Mouse (Mus musculus) c-Kit-positive CD71-positive TER-119-positive erythroid progenitor cells, embryonic 14.5 days (primary cell): ENCODE measurements at regions not wholly inside any gene's neighbourhood (a gene's known extent, or its start where the extent isn't known, plus 50 kb on each side); places are given as distances from the start of the nearest gene placed in this dataset.

Experiments
- DNase-seq: peaks from one replicate; pipeline ENCODE4 v3.0.0-alpha.2; 2013; ENCODE audit warnings: low spot score

DNA sequence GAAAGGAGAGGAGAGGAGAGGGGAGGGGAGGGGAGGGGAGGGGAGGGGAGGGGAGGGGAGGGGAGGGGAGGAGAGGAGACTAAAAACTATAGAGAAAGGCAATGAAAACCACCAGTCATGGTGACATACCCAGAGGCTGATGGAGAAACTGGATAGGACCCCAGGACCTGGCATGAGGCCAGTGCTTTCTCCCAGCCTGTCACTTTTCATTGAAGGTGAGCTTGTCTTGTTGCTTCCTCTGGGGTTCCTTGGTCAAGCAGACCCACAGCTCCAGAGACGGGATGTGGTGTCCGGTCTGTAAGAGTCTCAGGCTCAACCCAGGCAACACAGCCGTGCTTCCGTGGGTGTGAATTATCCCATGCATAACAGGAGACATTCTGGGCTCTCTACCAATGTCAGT, 69.8 kb upstream of the Egln3 start:
- no peak for DNase-seq

DNA sequence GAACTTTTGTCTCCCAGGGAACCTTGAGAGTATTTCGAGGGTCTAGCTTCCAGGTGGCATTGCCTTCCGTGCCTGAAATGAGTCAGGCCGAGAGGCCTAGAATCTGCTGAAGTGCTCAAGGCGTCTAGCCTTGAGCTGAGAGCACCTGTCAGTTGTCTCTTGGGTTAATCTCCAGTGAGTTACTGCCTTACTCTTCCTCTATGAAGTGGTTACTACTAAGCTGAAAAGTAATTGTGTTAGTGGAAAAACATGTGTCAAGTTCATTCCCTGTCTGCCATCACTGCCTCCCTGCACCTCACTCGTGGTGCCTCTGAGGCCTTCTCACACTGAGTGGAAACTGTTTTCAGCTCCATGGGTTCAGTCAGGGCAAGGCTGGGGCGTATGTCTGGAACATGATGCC, 69.0 kb upstream of the Egln3 start:
- no peak for DNase-seq

DNA sequence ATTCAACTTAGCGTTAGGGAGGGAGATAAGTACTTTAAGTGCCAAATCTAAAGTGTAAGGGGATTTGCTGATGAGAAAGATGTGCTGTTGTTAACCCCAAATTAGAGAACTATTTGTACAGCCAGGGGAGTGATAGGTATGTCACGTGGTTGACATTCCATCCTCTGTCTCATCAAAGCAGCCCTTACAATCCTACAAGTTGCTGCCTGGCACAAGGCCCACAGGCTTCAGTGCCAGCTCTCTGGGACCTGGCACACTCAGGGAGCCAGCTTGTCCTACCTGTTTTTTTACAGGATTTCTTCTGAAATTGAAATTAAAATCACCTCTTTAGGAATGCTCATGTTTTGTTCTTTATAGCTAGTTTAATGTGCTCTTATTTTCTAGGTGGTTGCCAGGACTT, 68.6 kb upstream of the Egln3 start:
- DNase-seq, result no peak

DNA sequence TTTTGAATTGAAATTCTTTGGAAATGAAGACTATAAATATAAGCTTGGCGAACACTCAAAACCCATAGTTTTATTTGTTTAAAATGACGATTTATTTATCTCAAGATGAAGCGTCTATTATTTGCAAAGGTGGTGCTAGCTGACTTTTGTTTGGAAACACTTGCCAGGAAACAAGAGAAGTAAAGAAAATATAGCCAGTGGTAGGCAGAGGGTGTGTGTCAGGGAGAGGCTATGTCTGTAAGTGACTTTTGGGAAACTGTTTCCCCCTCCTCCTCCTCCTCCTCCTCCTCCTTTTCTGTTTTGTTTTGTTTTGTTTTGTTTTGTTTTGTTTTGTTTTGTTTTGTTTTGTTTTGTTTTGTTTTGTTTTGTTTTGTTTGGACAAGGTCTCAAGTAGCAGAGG, 62.2 kb upstream of the Egln3 start:
- no peak for DNase-seq

DNA sequence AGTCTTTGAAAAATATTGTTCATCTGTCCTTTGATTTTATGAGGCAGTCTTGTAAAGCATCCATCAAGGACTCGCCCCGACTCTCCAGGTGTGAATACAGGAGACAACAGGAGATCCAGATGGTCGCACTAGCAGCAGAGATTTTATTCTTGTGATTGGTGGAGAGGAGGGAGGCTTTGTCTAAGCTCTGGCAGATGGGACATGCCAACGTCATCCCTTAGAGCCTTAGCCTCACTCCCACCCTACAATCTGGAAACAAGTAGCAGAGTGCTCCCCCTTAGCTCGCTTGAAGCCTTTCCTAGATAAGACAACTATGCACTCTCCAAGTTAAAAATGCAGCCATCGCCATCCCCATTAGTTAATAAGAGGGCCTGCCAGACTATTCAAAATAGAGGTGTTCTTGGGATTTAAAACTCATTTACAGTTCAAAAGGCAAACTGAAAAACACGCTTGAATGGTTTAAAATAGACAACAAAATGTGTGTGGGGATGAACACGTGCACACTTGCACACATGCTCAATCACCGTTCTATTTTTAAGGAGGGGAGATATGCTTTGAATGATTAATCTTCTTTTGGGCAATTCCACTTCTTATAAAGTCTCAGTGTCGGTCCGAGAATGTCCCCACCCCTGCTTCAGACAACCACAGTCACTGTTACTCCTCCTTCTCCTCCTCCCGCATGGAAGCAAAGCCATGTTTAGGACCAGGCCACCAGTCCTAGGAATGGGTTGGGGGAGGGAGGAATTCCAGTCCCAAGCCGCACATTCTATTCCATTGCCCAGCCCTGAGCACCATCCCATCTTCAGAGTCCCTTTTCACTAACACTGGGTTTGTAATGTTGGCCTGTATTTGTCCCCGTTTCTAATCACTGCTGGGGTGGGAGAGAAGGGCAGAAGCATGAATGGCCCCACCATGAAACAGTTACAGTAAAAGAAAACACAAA, 61.5 kb upstream of the Egln3 start:
- no peak for DNase-seq

DNA sequence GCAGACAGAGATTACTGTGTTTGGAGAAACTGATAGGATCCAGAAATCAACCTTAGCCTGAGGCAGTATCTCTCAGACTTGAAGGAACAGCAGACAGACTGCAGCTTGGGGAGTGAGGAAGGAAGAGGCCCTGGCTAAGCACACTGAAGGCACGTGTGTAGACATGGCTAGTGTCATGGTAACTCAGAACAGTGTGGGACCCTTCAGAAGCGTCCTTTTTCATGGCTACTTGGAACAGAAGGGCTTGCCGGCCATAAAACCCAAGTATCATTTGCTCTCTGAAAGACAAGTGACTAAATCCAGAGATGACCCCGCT, 60.7 kb upstream of the Egln3 start:
- DNase-seq, result no peak

DNA sequence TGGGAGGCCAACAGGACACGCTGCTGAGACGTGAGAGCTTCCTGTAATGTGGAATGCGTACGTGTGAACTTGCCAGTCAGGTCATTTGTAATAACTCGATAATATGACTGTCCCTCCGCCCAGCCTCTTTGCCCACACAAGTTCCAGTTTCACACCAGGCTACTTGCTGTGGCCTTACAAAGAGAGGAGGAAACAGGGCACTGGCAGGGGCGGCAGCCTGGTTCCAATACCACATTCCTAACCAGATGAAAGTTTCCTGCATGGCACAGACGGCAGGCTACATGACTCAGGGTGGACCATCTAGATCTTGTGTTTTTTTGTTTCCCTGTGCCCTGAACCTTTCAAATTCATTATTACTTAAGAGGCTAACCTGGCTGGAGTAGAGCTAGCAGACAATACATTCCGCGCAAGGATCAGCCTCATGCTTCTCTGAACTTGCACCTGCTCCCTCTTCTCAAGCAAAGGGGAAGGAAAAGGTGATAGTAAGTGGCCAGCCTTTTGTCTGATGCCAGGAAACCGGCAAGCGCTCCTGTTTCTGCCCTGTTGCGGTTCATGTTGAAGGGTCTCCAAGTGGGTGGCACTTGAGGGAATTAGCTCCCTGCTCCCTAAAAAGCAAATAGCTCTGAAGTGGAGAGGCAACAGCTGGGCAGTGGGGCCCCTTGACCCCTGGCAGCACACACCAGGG, 60.2 kb upstream of the Egln3 start:
- DNase-seq, result no peak

GRCm38 (mm10) chr12:54262236-54263005, 58.8 kb upstream of the Egln3 start:
- DNase-seq, result no peak

DNA sequence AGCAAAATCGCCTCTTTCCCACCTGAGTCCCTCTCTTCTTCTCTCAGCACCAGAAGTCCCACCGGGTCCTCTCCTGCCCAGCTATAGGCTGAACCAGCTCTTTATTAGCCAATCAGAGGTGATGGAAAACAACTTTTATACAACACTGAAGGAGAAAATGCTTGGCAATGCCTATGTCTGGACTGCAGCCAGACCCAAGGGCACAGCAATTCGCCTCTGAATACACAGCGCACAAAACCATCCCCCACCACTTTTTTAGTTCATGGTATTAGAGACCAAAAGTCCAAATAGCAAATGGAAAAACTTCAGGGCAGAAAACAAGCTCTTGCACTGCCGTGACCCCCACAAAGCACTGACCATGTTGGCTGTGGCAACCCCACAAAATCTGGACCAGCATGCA, 57.8 kb upstream of the Egln3 start:
- no peak for DNase-seq

GRCm38 (mm10) chr12:54260502-54260901, 56.8 kb upstream of the Egln3 start:
- no peak for DNase-seq

DNA sequence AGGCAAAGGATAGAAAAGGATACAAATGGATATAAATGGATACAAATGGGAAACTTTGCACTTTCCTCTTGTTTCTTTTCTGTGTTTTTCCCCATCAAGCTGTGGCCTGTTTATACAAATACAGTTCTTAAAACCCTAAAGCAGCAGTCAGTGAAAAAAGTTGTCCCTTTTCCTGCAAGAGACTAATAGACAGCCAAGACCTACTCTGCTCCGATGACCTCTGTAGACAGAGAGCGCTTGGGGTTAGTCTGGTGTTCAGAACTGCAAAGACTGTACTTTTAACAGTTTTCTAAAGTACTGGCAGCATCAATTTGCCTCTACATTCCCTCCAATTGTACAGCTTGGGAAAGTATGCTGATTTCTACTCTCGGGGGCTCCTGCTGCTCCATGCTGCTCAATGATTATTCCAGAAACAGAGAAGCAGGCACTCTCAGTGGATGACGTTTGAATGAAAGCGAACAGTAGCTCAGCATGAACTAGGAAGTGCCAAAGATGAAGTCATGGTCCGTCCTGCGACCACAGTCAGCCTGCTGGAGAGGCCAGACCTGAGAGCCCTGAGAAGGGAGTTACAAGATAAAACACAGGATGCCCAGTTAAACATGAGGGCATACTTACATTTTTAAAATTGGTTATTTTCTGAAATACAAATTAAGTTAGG, 54.2 kb upstream of the Egln3 start:
- no peak for DNase-seq

- no peak for DNase-seq
Observed at GRCm38 (mm10) chr12:54256506-54257128, 53.0 kb upstream of the Egln3 start.
